Mouse (Mus musculus): ENCODE data around the gene Nfkbie. TPM values are rescaled to one million over a fixed set of nuclear protein-coding genes. Genes with fewer than 3 reads are reported as not detected.

The Nfkbie gene
- total RNA-seq (2014; fragmentation: Nextera tagmentation) (4.2 and 6.0 TPM in 2 replicates), total RNA-seq (2017) (3.2 and 3.9 TPM in 2 replicates)

DNA sequence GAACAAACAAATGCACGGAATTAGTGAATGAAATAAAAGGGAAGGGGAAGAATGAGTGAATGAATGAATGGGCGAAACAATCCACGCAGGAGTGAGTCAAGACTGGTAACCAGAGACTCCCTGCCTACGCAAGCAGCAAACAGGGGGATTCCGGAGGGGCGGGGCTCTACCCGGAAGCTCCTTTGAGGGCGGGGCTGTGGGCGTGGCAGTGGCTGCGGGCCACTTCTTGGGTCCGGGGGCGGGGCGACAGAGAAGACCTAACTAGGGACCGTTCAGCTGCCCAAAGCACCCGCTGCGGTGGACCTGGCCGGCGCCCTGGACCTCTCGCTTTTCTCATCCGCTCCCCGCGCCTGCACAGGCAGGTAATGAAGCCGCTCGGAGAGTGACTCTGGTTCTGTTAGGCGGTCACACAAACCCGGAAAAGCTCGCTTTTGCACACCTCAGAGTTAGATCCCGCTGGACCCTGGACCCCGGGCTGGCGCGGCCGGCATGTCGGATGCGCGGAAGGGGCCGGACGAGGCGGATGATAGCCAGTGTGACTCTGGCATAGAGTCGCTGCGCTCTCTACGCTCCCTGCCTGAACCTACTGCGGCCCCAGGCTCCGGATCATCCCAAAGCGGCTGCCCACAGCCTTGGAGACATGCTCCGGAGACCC is at the start of gene Nfkbie:
Nfkbie (plus strand) TSS at position 252 of the 655 bp plus-strand sequence.
- peak; percentile 79 for ATAC-seq (replicated peaks; ENCODE audit: low FRiP score, low TSS enrichment, poor library complexity, severe bottlenecking)

DNA sequence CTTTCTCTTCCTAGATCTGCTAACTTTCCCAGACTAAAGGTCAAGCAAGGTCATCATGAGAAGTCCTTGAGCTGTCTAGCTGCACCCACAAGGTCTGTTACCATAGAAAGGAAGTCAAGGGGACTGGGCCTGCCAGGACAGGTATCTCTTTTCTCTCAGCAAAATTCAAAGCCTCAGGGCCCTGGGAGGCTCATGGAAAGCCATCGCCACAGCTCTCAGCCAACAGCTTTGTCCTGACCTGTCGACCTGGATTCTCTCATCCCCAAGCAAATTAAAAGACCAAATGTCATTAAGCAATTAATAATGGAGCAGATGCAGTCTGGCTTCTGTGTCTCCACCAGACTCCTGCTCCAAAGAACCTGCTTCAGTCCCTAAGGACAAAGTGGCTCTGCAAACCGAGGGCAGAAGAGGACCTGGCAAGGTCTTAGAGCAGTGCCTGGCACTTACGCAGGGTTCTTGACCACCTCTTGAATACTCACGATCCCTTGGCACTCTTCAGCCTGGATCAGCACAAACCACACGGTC is 49.5 kb upstream of the Nfkbie start:
- ATAC-seq (replicated peaks; ENCODE audit: low FRiP score, low TSS enrichment, poor library complexity, severe bottlenecking): no peak

DNA sequence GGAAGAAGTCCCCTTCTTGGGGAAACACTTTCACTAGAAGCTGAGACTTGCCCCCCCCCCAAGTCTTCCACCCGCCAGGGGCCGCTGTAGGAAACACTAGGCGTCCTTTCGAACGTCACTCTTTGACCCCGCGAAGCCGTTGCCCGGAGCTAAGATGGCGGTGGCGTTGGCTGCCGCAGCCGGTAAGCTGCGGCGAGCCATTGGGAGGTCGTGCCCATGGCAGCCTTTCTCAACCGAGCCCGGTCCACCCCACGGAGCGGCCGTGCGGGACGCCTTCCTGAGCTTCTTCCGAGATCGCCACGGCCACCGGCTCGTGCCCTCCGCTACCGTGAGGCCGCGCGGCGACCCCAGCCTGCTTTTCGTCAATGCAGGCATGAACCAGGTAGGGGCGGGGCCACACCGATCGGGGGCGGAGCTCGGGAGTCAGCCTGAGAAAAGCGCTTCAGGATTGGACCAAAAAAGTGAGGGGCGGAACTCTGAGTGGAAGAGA is 48.8 kb upstream of the Nfkbie start, which contains the start of gene Aars2:
Aars2 (plus strand) TSS at position 142 of the 490 bp plus-strand sequence.
- peak; percentile 88 for ATAC-seq (replicated peaks; ENCODE audit: low FRiP score, low TSS enrichment, poor library complexity, severe bottlenecking)

DNA sequence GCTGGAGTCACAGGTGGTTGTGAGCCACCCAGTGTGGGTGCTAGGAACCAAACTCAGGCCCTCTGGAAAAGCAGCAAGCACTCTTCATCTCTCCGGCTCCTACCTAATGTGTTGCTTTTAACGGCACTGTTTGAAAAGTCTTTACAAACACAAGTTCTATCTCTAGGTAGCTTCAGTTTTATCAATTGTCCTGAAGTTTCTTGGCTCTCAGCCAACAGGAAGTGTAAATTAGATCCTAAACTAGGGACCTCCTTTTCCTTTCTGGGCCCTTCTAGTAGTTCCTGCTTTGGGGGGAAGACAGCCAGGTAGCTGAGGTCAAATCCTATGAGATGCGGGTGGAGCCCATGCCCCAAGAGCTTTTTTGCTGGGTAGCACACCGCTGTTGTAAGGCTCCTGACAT is 44.6 kb upstream of the Nfkbie start:
- no peak for ATAC-seq (replicated peaks; ENCODE audit: low FRiP score, low TSS enrichment, poor library complexity, severe bottlenecking)

DNA sequence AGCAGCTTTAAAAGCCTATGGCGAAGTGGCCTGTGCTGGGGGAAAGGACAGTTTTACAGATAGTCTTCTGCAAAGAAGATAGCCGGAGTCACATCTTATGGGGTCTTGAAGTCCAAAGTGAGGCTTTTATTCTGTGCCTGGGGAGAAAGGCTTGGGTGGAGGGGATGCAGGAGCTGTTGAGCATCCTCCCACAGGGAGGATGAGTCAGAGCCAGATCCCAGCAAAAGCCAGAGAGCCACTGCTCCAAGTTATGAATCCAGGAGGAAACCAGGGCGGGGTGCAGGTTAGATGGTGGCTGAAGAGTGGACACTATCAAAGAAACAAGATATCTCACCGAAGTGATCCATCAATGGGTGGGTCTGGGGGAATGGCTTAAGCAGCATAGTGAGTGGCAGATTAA is 43.7 kb upstream of the Nfkbie start:
- ATAC-seq (replicated peaks; ENCODE audit: low FRiP score, low TSS enrichment, poor library complexity, severe bottlenecking): no peak

DNA sequence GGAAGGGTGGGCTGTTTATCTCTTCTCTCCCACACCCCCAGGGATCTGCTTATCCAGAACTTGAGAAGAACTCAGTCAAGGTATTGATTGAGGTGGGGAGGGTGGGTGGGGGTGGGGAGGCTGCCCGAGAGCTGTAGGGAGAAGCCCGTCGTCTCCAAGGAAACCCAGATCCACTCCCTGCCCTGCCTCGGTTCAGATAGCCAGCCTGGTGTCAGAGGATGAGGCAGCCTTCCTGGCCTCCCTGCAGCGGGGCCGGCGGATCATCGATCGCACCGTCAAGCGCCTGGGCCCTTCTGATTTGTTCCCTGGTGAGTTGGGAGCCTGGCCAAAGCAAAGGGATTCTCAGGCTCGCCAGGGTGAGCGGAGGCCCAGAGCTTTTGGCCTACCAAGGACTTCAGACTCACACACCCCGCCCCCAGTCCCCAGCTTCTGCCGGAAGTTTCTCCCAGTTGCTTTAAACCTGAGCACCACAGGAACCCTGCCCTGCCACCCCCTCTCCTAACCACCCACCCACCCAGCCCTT is 40.2 kb upstream of the Nfkbie start:
- no peak for ATAC-seq (replicated peaks; ENCODE audit: low FRiP score, low TSS enrichment, poor library complexity, severe bottlenecking)

DNA sequence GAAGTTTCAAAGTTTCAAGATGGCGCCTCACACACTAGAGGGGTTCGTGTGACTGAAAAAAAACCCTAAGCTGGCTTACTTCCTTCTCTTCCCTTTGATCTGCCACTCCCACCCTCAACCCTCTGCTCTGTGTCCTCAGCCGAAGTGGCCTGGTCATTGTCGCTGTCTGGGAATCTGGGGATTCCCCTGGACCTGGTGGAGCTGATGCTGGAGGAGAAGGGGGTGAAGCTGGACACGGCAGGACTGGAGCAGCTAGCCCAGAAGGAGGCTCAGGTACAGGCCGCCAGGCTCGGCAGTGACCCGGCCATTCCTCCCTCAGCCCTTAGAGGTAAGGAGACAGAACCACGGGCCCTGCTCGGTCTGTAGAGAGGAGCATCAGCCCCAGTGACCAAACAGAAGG is 39.7 kb upstream of the Nfkbie start:
- ATAC-seq (replicated peaks; ENCODE audit: low FRiP score, low TSS enrichment, poor library complexity, severe bottlenecking): no peak

DNA sequence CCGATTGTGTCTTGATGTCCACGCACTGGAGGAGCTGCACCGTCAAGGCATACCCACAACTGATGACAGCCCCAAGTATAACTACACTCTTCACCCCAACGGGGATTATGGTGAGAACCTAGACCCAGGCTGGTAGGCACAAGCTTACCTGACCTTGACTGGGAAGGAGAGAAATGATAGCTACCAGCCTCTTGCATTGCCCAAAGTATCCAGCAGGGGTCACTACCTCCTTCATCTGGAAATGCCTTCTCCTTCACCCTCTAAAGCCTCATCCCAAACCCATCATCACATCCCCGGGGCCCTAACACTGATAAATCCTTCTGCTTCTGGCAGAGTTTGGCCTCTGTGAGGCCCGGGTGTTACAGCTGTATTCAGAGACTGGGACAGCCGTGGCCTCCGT is 39.0 kb upstream of the Nfkbie start:
- peak; percentile 76 for ATAC-seq (replicated peaks; ENCODE audit: low FRiP score, low TSS enrichment, poor library complexity, severe bottlenecking)

DNA sequence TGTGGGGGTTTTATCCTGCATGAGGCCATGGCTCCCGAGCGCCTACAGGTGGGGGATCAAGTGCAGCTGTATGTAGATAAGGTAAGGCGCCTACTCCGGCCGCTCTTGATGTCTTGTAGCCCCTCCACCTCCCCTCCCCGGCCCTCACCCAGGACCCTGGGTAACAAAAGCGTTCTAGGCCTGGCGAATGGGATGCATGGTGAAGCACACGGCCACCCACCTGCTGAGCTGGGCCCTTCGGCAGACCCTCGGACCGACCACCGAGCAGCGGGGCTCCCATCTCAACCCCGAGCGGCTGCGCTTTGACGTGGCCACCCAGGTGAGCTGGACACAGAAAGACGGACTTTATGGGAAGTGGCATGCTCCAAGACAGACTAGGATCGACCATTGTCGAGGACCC is 38.4 kb upstream of the Nfkbie start:
- no peak for ATAC-seq (replicated peaks; ENCODE audit: low FRiP score, low TSS enrichment, poor library complexity, severe bottlenecking)

DNA sequence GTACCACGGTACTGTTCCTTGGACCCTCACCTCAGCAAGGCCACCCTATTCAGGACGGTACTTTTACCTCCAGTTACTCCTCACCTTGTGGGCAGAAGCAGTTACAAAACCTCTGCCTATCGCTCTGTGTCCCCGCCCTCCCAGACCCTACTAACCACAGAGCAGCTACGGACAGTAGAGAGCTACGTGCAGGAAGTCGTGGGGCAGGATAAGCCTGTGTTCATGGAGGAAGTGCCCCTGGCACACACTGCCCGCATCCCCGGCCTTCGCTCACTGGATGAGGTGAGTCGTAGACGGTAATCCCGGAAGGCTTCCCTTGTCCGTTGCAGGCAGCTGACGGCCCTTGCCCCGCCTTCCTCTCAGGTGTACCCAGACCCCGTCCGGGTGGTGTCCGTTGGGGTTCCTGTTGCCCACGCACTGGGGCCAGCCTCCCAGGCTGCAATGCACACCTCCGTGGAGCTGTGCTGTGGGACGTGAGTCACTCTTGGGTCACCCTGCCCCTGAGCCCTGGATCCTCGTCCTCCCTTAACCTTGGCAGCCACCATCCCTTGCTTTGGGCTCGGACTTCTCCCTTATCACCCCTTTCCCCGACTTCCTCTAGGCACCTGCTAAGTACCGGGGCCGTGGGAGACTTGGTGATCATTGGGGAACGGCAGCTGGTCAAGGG is 37.8 kb upstream of the Nfkbie start:
- ATAC-seq (replicated peaks; ENCODE audit: low FRiP score, low TSS enrichment, poor library complexity, severe bottlenecking): no peak

DNA sequence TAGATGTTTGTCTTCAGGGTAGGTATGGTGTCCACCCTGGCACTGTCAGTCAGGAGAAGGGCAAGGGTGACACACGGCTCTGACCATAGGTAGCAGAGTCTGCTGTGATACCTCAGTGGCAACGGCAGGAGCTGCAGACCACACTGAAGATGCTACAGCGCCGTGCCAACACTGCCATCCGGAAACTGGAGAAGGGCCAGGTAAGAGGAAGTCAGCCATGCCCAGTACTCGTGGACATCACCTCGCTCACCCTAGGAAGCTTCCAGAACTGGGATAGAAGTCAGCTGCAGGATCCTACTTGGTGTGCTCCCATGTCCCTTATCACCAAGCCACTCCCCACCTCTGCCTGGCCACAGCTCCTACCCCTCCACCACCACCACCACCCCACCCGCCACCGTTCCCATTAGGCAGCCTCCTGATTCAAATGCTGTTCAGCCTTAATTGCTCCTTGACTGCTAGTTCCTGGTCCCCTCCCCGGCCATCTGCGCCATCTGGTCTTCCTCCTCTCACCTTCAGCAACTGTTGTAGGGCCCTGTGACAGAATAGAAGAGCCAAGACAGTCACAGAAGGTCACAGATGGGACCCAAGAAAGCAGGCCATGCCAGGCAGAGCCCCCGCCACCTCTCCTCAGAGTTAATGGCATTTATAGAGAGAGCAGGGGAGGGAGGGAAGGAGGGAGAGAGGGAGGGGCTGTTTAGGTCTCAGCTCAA is 36.6 kb upstream of the Nfkbie start:
- no peak for ATAC-seq (replicated peaks; ENCODE audit: low FRiP score, low TSS enrichment, poor library complexity, severe bottlenecking)

DNA sequence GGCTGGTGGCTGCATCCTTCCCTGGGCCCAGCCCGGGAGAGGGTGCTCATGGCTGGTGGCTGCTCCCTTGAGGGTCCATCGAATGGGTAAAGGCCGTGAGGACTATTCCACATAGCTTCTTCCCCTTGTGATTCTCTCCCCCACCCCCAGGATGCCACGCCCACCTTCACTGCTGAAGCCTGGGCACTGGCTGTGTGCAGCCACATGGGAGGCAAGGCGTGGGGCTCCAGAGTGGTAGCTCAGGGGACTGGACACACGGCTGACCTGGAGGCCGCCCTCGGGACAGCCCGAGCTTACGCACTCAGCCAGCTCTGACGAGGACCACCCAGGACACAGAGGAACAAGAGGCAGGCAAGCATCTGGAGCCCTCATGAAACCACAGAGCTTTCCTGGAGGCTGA is 35.4 kb upstream of the Nfkbie start:
- ATAC-seq (replicated peaks; ENCODE audit: low FRiP score, low TSS enrichment, poor library complexity, severe bottlenecking): no peak

DNA sequence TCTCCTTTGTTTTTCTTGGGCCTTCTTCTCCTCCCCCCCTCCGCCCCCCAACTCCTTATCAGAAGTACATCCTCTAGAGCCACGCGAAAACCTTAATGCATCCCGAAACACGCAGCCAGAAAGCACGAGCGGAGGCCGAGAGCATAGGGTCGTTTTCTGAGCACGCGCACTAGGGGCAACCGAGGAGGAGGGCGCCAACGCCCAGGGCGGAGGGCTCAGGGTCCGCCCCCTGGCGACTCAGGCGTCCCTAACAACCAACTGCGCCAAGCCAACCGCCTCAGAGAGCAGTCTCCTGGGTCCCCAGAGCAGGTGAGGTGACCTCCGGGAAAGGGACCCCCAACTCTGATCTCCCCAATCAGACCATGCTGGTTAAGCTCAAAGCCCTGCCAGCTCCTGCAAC is 32.2 kb upstream of the Nfkbie start, which contains the start of gene Tcte1:
Tcte1 (plus strand) TSS at position 172 of the 400 bp plus-strand sequence.
- 0 out of 2 replicates have a peak, but pooled peaks have one; percentile 12 for ATAC-seq (replicated peaks; ENCODE audit: low FRiP score, low TSS enrichment, poor library complexity, severe bottlenecking)

DNA sequence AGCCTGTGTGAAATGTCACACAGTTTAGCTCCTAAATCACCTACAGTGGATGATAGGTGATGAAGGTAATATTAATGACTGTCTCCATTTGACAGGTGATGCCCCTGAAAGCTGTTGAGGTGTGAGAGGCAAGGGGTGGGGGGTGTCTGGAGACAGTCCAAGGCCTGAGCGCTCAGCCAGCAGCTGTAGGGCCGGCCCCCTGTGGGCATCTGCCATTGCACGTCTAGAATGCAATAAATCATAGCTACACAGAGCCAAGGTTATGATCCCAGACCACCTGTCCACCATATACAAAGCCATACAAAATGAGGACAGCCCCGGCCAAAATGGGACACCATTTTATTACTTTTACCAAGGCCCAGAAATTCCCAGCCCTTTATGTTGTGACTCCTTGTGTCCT is 30.5 kb upstream of the Nfkbie start:
- ATAC-seq (replicated peaks; ENCODE audit: low FRiP score, low TSS enrichment, poor library complexity, severe bottlenecking): no peak

DNA sequence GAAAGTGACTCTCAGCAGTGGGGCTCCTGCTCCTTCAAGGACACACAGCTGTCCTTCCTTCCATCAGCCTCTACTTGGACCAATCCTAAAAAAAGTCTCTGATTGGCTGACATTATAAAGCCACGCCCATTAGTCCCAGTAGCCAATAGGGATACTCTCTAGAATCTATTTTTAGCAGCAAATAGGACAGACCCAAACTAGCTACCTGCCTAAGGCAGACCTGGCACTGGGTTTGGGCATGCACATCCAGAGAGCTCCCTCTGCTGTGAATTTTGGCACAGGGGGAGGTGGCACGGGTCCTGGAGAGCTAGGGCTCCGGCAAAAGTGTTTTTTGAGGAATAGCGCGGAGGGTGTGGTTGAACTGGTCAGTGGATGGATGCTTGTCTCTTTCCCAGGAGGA is 28.9 kb upstream of the Nfkbie start:
- ATAC-seq (replicated peaks; ENCODE audit: low FRiP score, low TSS enrichment, poor library complexity, severe bottlenecking): no peak

DNA sequence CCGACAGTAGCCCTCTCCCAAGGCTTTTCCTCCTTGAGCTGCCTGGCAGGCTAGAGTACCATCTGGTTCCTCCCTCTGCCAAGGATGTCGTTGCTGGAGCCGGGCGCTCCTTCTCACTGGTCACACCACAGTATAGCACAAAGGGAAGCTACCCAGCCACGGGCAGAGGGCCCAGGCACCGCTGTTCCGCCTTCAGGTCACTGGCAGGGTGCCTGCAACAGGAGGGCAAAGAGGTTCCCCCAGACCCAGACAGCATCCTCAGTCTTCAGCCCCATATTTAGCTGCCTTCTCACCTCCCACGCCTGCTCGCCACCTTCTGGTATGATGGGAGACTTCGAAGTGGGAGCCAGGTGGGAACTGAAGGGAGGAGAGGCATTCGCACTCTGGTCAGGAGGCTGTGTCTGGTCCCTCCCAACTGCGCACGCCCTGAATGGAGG is 25.1 kb upstream of the Nfkbie start:
- ATAC-seq (replicated peaks; ENCODE audit: low FRiP score, low TSS enrichment, poor library complexity, severe bottlenecking): no peak

DNA sequence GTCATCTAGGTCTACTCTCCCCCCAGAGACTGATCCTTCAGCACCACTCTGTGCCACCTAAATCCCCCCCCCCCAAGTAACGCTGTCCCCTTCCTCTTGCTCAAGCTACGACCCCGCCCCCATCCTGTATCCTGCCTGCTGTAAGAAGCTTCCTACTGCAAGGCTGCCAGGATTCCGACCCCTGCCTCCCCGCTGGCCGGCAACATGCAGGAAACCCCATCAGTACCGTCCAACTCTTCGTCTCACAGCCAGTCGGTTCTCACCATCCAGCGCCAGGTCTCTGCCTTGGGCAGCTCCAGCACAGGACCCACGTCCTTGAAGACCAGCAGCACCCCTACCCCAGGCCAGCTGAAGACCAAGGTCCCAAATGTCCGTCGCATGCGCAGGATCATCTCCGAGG is 22.6 kb upstream of the Nfkbie start:
- no peak for ATAC-seq (replicated peaks; ENCODE audit: low FRiP score, low TSS enrichment, poor library complexity, severe bottlenecking)

DNA sequence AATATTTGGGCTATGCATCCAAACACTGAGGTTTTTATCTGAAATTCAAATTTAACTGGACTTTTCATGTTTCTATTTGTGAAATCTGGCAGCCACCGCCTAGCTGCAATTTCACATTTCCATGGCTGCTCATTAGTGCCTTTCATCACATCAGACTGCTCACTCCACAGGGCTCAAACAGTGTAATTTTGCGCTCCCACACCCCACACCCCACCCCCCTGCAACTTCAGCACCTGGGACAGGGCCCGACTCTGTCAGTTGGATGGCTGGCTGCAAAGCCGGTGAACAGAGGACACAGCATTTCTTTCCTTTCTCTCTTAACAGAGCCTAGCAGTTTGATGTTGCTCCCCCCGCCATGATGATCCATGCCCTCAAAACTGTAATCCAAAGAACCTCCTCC is 19.2 kb upstream of the Nfkbie start:
- peak; percentile 65 for ATAC-seq (replicated peaks; ENCODE audit: low FRiP score, low TSS enrichment, poor library complexity, severe bottlenecking)

DNA sequence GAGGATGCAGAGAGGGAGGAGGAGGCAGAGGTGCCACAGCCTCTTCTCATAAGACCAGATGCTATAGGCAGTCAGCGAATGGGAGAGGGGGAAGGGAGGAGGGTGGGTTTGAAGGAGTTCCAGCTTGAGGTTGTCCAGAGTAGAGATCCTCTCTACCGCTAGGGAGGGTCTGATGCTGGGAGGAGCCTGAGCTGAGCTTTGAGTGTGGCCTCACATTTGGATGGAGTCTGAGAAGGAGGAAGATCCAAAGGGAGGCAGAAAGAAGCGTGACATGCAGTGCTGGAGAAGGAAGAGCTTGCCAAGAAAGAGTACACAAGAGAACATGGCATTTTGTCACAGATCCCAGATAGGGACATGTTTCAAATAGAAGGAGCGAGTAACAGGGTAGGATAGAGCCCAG is 17.1 kb upstream of the Nfkbie start:
- no peak for ATAC-seq (replicated peaks; ENCODE audit: low FRiP score, low TSS enrichment, poor library complexity, severe bottlenecking)

DNA sequence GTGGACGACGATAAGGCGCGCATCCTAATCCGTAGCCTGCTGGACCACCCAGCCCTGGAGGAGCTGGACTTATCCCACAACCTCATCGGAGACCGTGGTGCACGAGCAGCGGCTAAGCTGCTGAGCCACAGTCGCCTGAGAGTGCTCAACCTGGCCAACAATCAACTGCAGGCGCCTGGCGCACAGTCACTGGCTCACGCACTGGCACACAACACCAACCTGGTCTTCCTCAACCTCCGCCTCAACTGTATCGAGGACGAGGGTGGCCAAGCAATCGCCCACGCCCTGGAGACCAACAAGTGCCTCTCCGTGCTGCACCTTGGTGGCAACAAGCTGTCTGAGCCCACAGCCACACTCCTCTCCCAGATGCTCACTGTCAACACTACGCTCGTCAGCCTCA is 15.8 kb upstream of the Nfkbie start:
- ATAC-seq (replicated peaks; ENCODE audit: low FRiP score, low TSS enrichment, poor library complexity, severe bottlenecking): no peak
